Mouse (Mus musculus): ENCODE results near the gene Cma2.

DNA sequence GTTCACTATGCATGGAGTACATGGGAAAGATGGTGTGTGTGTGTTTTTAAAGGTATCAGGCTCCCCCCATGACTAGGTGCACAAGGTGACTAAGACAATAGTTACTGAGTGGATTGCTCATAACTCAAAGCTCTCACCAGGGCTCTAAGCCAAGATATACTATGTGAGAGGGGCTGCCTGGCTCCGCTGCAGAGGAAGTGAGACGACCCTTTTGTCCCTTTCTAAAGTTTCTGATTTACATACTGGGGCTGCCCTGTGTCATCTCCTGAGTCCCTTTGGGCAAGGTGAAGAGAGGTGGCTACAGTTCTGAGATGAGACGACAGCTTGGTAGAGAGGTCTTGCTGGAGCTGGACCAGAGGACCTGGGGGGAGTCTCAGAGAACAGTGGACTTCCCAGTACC, 62.4 kb downstream of the Cma2 start:
- TF ChIP-seq POLR2A (IDR thresholded peaks at IDR 0.05; ENCODE audit: borderline replicate concordance, insufficient read depth, low read length) (no peak), CTCF (IDR thresholded peaks at IDR 0.05; ENCODE audit: borderline replicate concordance, insufficient read depth, low read depth, low read length) (no peak)
